Mouse (Mus musculus) spleen, adult 10 weeks (tissue): Measurements from ENCODE around the gene Kctd15. TPM values are rescaled to one million over a fixed set of nuclear protein-coding genes. Genes with fewer than 3 reads are reported as not detected.

Experiments
- polyA plus RNA-seq: library from polyadenylated mRNA; stranded (reverse); fragments of 350-450 nt; fragmentation: Illumina TruSeq; extraction: RNeasy Lipid Tissue Mini Kit (QIAGEN cat#74804); gene quantifications from one replicate; pipeline ENCODE4 v1.2.3, GENCODE M21; 2015; ENCODE audit warnings: low replicate concordance; ENCODE audit not compliant: insufficient read depth

Kctd15 gene
- 17.5 TPM for polyA plus RNA-seq

DNA sequence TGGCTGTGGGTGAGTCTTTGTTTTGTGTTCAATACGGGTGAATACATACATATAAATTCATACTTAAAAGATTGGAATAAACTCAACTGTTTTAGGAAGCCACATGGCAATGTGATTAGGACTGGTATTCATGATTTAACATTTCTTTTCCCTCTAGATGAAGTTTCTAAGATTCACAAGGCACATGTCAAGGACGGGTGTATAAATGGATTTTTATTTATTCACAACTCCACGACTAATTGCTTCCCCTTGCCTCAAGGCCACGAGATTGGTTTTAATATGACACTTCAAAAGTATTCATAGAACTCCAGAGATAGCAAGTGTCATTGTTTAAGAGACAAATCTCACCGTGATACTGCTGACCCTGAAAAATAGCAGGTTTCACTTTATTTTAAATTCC, at the start of gene Kctd15:
Gene Kctd15, minus strand, starts transcription at position 101 of the 400 bp plus-strand sequence.

Other genes starting within 250 kb of the Kctd15 start
- 0.29 TPM for gene Chst8, start 156.0 kb upstream of the Kctd15 start, polyA plus RNA-seq